ENCODE assay signal across 15 mouse cellular contexts in genomic region chr1:119304470-119304980, GRCm38 (mm10).
A peak's percentile ranks its signal among the peaks of the same experiment; 100 is the strongest.
DNase-seq lines count a peak whose midpoint lies in the region; ATAC-seq lines count a peak whose summit lies in the region.
"Had no signal": no experiment of that assay in that cellular context is flagged by ENCODE, and none has a peak within 500 bp of the region (broad histone marks: within the 10 kb centered on the region; RNA-seq: fewer than 3 reads in every experiment).

No protein-coding gene starts in this region.

- no peaks in the 10 kb centered on the region for H3K9me3 ChIP-seq in midbrain, embryonic 11.5 days (ENCODE audit: control insufficient read depth, low read length)
- H3K9me3 ChIP-seq in neural tube, embryonic 15.5 days (replicated peaks): no peaks in the 10 kb centered on the region
- H3K9me3 ChIP-seq: embryonic facial prominence, embryonic 13.5 days had no signal

- H3K4me2 ChIP-seq in midbrain, embryonic 11.5 days: no peak overlapping the region
- H3K4me2 ChIP-seq in neural tube, embryonic 15.5 days: peak overlapping the region; percentile 5; the same call in 1 of the 2 replicates
- H3K4me2 ChIP-seq: embryonic facial prominence, embryonic 13.5 days had no signal

- H3K4me3 ChIP-seq in midbrain, embryonic 11.5 days (ENCODE audit: low read depth, low read length): no peak overlapping the region
- no peak overlapping the region for H3K4me3 ChIP-seq in neural tube, embryonic 15.5 days (replicated peaks)
- H3K4me3 ChIP-seq: embryonic facial prominence, embryonic 13.5 days; myocyte had no signal

- peaks cover 59% of the 10 kb centered on the region for H3K27me3 ChIP-seq in midbrain, embryonic 11.5 days (ENCODE audit: control insufficient read depth, insufficient read depth, low read length)
- H3K27me3 ChIP-seq in neural tube, embryonic 15.5 days (replicated peaks): no peaks in the 10 kb centered on the region
- H3K27me3 ChIP-seq: embryonic facial prominence, embryonic 13.5 days had no signal

- 19% methylated on average over 9 of the region's 9 CpGs for WGBS in midbrain, embryonic 11.5 days
- 41% methylated on average over 9 of the region's 9 CpGs for WGBS in neural tube, embryonic 15.5 days

- no peaks in the 10 kb centered on the region for H3K36me3 ChIP-seq in midbrain, embryonic 11.5 days (ENCODE audit: control insufficient read depth, insufficient read depth, low read length)
- H3K36me3 ChIP-seq in neural tube, embryonic 15.5 days: no peaks in the 10 kb centered on the region
- H3K36me3 ChIP-seq: embryonic facial prominence, embryonic 13.5 days had no signal

- peaks cover 25% of the 10 kb centered on the region for H3K4me1 ChIP-seq in midbrain, embryonic 11.5 days (ENCODE audit: control insufficient read depth, insufficient read depth, low read length)
- H3K4me1 ChIP-seq in neural tube, embryonic 15.5 days: peaks cover 8% of the 10 kb centered on the region; the same call in 1 of the 2 replicates

- no peak overlapping the region for H3K27ac ChIP-seq in midbrain, embryonic 11.5 days (ENCODE audit: low read depth, low read length)
- no peak overlapping the region for H3K27ac ChIP-seq in neural tube, embryonic 15.5 days (replicated peaks)
- H3K27ac ChIP-seq: embryonic facial prominence, embryonic 13.5 days had no signal

- peak; percentile 23 for DNase-seq in retina, embryonic 14.5 days (ENCODE audit: low spot score)
- DNase-seq in retina, postnatal 1 day: no peak
- DNase-seq in embryo, embryonic 9.5 days (ENCODE audit: extremely low spot score): peak; percentile 21
- peak; percentile 86 for DNase-seq in midbrain, embryonic 11.5 days (ENCODE audit: low spot score, missing footprints)
- no peak for DNase-seq in right cerebral cortex, postnatal 14 days
- no peak for DNase-seq in layer of hippocampus, adult 9-10 months (ENCODE audit: low spot score)
- DNase-seq in frontal cortex, postnatal 10 days (ENCODE audit: low spot score in 2 of 2): no peak
- DNase-seq: cerebellum, adult 11 months; heart, postnatal 10 days; kidney, adult 8-10 months; layer of hippocampus, adult 9-11 months had no signal

- ATAC-seq in midbrain, embryonic 11.5 days (ENCODE audit: low FRiP score): peak; percentile 49
- peak; percentile 39; the same call in 1 of the 2 replicates for ATAC-seq in neural tube, embryonic 15.5 days (ENCODE audit: low FRiP score)
- ATAC-seq: CD4-positive, CD25-positive, alpha-beta regulatory T cell, adult 4 months had no signal

- H3K9ac ChIP-seq in midbrain, embryonic 11.5 days (ENCODE audit: low read length): no peak overlapping the region
- H3K9ac ChIP-seq in neural tube, embryonic 15.5 days (replicated peaks): no peak overlapping the region
- H3K9ac ChIP-seq: embryonic facial prominence, embryonic 13.5 days had no signal

Comparison
In these comparisons a context has a peak if more than half of its experiments do, and no peak if none do; other contexts are left out.
1. DNase-seq: peak in retina, embryonic 14.5 days (single experiment), embryo, embryonic 9.5 days (single experiment) and midbrain, embryonic 11.5 days (single experiment); none in retina, postnatal 1 day (single experiment), right cerebral cortex, postnatal 14 days (single experiment), layer of hippocampus, adult 9-10 months (single experiment) and frontal cortex, postnatal 10 days (0 of 2).